Mouse (Mus musculus): ENCODE results near the gene Nfe2.
"Not testable (repeated sequence)": the region's sequence is repeated elsewhere in the genome, so short reads cannot be mapped to it uniquely, and the experiment has no call there.

Nfe2 gene

DNA sequence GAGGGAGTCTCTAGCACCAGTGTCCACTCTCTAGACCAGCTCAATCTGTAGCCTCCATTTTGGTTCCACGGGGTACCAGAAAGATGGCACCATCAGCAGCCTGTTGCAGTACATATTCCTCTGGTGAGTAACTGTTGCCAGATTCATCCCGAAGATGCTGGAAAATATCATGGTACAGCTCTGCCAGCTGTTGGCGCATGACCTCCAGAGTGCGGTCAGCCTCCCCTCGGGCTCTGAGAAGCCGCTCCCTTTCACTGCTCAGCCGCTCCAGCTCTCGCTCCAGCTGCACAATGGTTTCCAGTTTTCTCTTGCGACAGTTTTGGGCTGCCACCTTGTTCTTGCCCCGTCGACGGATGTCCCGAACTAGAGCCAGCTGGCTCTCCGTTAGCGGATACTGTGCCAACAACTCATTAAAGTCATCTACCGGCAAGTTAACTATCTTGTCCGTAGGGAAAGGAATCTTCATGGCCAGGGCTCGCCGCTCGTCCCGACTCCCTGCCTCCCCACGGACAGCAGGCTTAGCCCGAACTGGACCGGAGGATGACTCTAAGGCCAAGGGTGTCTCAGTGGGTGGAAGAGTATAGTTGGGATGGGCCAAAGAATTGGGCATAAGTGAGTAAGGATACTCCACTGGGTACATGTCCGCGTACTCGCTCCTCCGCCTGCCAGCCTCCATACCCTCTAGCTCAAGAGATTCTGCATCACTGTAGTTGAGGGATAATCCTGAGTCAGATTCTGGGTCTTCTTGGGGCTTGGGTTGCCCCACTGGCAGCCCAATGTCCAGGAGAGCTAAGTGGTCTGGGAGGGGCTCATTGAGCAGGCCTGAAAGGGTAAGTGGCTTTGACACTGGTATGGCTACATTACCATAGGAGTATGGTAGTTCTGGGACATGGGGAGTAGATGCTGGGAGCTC is 9.5 kb downstream of the Nfe2 start:
- peak; percentile 18 for DNase-seq

- DNase-seq = no peak
Observed at GRCm38 (mm10) chr15:103247782-103248400, 10.3 kb downstream of the Nfe2 start.

- DNase-seq = no peak
Observed at GRCm38 (mm10) chr15:103247078-103247781, 11.0 kb downstream of the Nfe2 start.

DNA sequence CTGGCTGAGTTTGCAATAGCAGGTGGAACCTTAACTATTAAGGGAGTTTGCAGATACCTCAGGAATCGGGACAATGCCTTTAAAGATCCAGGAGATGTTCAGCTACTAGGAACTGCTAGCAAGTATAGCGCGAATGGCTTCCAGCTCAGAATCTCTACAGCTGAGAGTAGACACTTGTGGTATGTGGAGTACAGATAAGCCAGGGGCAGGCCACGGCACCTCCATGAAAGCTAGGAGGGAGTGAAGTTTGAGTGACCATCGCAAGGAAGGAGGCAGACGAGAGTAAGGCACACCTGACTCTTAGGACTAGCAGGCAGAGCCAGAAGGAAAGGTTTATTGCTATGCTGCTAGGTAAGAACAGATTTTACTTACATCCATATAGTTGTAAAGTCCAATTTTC is 12.6 kb downstream of the Nfe2 start:
- DNase-seq = no peak

- no peak for DNase-seq
Observed at GRCm38 (mm10) chr15:103242885-103243284, 15.3 kb downstream of the Nfe2 start.

GRCm38 (mm10) chr15:103241071-103242018 is 16.9 kb downstream of the Nfe2 start:
- not testable (repeated sequence) for DNase-seq

DNA sequence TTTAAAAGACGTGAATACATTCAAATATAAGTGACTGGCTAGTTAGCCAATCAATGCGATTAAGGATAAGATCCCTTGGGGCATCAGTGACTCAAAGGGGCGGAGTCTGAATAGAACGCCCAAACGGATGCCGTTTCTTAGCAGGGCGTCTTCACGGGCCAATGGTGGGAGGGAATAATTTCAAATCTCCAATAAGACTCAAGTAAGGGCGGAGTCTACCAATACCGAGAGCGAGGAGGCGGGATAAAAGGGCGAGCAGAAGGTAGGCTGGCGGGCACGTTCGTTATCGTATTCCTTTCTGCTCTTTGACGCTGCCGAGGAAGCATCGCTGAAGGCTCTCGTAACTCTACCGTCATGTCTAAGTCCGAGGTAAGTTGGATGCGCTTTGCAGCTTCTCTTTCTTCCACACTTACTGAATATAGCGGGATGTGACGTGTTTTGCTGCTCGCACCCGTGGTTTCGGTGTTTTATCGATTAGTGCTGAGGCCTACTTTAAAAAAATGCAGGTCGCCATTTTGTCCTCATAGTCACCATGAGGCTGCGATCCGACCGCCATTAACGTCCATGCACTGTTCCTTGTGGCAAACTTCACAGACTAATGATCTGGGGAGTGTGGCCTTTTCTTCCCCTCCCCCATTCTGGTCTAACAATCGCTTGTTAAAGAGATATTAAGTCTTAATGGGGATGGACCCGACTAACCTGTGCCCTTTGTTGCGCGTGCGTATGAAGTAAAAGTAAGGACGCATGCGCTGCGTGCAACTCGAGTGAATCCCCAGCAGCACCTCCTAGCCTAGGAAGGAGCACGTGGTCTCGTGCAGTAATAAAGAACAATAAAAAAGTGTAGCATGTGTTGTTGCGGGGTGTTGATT is 17.8 kb downstream of the Nfe2 start, which contains the start of gene Hnrnpa1:
Hnrnpa1 (plus strand) TSS at position 273 of the 869 bp plus-strand sequence.
- peak; percentile 91 for DNase-seq

- DNase-seq = peak; percentile 98
Observed at GRCm38 (mm10) chr15:103239685-103240159, 18.5 kb downstream of the Nfe2 start, which contains the start of gene Cbx5. Gene Cbx5, minus strand, starts transcription at chr15:103239816.

GRCm38 (mm10) chr15:103239130-103239684 is 19.0 kb downstream of the Nfe2 start:
- peak; percentile 91 for DNase-seq

DNA sequence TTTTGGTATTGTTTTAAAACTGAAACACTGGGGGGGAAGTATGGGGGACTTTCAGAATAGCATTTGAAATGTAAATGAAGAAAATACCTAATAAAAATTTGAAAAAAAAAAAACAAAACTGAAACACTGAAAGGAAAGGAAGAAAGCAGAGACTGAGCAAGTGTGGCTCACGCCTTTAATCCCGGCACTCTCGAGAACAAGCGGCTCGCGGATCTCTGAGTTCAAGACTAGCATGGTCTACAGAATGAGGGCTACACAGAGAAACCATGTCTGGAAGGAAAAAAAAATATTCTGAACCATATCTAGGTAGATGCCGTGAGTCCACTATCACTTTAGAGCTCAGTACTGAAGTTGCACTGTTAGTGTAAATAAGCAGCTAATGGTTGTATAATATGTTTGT is 20.9 kb downstream of the Nfe2 start:
- no peak for DNase-seq

GRCm38 (mm10) chr15:103233119-103233518 is 25.1 kb downstream of the Nfe2 start:
- no peak for DNase-seq

DNA sequence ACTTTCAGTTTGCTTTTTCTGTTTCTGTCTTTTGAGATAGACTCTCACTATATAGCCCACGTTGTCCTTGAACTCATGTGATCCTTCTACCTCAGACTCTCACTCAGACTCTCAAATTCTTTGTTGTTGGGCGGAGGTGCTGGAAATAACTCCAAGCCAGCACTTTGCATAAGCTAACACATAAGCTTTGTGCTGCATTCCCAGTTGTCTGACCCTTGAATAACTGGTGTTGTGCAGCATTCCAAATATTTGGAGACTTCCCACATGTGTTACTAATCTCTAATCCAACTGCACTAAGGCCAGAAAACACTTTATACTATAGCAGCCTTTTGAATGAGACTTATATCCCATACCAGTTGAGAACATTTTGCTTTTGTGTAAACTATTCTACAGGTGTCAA is 29.3 kb downstream of the Nfe2 start:
- no peak for DNase-seq

DNA sequence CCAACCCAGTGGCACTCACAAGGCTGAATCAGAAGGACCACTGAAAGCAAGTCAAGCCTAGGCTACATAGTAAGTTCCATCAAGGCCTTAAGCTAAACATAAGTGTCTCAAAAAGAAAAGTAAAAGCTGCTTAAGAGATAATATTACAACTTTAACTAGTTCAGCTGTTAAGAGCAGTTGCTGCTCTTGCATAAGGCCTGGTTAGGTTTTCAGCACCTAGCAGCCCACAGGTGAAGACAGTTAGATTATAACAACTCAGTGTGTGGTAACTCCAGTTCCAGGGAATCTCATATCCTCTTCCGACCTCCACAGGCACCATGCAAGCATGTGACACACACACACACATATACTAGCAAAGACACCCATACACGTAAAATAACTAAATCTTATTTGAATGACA is 30.6 kb downstream of the Nfe2 start:
- DNase-seq = no peak

DNA sequence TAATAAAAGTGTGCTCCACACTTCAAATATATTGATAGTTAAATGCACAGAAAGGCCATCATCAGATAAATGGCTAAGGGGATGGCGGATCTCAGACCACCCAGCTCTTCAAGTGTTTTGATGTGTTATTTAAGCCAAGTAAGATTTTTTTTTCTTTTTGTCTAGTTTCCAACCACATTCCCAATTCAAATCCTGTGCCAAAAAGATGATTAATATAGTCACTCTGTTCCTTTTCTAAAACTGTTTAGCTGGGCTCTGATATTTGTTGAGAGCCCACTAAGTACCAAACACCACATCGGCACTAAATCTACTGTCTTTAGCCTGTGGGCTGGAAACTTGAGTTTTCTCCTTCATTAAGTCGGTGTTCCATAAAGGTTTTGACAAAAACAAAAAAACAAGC is 31.2 kb downstream of the Nfe2 start:
- no peak for DNase-seq

GRCm38 (mm10) chr15:103224161-103224560 is 34.0 kb downstream of the Nfe2 start:
- no peak for DNase-seq

- no peak for DNase-seq
Observed at GRCm38 (mm10) chr15:103221386-103221785, 36.8 kb downstream of the Nfe2 start.

DNA sequence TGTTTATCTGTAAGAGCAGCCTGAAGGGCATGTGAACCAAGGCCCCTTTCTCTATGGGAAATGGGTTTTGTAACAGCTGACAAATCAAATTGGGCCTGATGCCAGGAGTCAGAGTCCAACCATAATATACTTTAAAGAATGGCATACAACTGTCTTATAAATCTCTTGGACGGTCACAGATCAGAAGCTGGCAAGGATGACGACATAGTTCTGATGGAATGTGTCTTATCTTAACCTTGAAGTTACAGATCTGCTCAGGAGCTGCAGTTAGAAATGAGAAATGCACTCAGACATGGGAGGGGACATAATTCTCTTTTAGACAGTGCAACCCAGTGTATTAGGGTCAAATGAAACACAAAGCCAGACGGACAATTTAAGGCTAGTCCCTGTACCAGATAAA is 37.4 kb downstream of the Nfe2 start:
- DNase-seq = peak; percentile 29

DNA sequence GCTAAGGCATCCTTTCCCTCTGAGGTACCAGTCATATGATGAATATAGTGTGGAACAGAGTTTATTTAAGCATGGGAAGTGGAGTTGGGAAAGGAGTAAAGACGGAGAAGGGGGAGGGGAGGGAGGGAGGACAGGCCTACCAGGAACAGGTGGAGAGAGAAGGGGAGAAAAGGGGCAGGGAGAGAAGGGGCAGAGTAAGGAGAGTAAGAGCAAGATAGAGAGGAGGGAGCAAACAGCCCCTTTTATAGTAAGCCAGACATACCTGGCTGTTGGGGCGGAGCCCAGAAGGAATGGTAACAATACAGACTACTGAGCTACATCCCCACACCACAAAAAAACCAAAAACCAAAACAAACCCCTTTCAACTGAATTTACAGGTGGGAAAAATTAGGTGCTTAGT is 42.2 kb downstream of the Nfe2 start:
- no peak for DNase-seq

DNA sequence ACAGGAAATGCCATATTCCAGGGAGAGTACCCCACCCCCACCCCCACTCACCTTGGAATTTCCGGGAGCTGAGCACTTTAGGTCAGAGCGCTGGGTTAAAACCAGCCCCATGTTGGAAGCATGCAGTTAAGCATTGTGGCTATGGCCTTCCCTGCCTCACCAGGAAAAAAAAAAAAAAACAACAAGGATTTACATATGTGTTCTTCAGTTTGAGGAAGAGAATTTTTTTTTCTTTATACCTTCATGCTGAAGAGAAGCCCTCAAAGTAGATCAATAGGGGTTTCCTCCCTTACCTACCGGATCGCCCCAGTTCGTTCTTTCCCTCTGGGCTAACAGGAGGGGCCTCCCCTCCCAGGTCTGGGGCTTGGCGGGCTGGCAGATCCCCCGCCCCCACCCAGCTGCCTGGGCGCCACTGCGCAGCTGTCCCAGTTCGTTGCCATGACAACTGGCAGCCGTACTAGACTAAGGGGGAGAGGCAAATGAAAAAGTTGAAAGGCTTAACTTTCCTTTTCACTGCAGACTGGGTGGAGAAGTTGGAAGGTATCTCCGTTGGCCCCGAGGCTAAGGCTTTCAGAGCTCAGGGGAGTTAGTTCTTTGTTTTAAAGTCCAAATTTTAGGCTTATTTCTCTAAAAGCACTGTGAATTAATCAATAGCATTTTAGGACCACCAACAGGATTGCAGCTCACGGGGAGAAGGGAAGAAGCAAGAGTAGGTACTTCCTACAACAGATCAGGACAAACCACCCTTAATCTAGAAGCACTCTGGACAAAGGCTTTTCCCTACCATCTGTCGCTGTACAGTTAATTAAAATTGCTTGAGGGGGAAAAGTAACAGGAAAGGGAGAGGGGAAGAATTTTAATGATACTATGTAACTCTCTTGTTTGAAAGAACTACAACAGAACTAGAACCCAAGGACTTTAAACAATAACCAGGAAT is 43.0 kb downstream of the Nfe2 start:
- peak; percentile 87 for DNase-seq

DNA sequence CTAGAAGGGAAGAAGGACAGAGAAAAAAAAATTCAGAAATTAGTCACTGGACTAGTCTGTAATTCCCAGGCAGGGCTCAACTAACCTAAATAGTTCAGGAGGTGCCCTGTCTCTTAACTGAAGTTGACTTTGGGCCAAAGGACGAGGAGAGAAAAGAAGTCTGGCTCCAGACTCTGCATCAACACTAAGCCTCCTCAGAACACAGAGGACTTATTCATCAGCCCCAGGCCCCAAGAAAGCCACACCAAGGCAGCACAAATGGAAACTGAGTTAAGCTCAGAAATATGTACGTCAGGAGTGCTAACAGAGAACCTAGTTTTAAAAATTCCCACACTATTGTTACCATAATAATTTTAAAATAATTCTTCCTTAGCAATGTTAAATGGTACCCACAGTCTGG is 44.1 kb downstream of the Nfe2 start:
- DNase-seq = no peak
